Mouse (Mus musculus) gastrocnemius, postnatal 25 days (tissue): ENCODE measurements around the gene Gm8068. TPM values are rescaled to one million over a fixed set of nuclear protein-coding genes. Genes with fewer than 3 reads are reported as not detected.
"Not testable (repeated sequence)": the region's sequence is repeated elsewhere in the genome, so short reads cannot be mapped to it uniquely, and the experiment has no call there.

Experiments
- DNase-seq: peaks from one replicate; pipeline ENCODE4 v3.0.0; 2022
- long read RNA-seq, 2 experiments: library from polyadenylated mRNA; stranded (forward); transcript quantifications; one replicate each; pipeline ENCODE4 v2.0.0; 2021
- total RNA-seq, 2 experiments: library from RNA; stranded (reverse); gene quantifications; 1 replicate in 1 of 2; 2 replicates in 1 of 2; pipeline ENCODE4 v1.2.3; 2021

The Gm8068 gene
- total RNA-seq = not detected
- long read RNA-seq, experiment 1 = 0 reads
- long read RNA-seq, experiment 2 = 0 reads

DNA sequence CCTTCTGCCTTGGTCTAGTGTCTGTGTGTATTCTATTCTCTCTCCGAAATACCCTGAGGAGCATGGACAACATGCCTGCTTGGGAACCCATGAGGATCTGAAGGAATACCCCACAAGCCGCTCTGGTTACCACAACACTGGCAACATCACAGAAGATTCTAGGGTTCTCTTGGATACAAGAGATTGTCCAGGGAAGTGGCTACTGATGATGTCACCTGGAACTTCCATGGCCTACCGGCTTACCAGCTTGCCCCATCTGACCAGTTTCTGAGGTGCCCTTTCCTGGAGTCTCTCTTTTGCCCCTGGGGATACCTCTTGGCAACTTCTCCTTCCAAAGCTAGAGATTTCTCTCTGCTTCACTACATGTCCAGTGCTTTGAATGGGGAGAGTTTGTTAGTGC is at the start of gene Gm8068:
Gm8068 (minus strand) TSS at position 101 of the 400 bp plus-strand sequence.
- DNase-seq = not testable (repeated sequence)

DNA sequence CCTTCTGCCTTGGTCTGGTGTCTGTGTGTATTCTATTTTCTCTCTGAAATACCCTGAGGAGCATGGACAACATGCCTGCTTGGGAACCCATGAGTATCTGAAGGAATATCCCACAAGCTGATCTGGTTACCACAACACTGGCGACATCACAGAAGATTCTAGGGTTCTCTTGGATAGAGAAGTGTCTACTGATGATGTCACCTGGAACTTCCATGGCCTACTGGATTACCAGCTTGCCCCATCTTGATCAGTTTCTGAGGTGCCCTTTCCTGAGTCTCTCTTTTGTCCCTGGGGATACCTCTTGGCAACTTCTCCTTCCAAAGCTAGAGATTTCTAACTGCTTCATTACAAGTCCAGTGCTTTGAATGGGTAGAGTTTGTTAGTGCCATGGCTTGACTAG is 48.8 kb upstream of the Gm8068 start, which contains the start of gene Gm7929:
Gm7929 (minus strand) TSS at position 101 of the 400 bp plus-strand sequence.
- not testable (repeated sequence) for DNase-seq

DNA sequence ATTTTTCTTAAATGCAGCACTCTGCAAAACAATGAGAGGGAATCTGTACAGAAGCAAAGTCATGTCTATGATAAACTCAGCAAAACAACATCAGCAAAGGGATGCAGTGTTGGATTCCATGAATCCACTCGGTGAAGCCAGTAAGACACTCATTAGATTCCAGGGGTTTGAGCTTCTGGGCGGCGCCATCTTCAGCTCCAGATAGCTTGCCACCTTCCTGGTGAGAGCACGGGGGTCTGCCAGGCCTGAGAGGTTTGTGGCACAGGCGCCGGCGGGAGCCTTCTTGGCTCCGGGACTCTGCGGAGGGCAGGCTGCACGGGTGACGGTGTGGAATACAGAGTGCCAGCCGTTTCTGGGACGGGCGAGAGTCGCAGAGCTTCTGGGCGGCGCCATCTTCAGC is 21.8 kb upstream of the Gm8068 start:
- not testable (repeated sequence) for DNase-seq

DNA sequence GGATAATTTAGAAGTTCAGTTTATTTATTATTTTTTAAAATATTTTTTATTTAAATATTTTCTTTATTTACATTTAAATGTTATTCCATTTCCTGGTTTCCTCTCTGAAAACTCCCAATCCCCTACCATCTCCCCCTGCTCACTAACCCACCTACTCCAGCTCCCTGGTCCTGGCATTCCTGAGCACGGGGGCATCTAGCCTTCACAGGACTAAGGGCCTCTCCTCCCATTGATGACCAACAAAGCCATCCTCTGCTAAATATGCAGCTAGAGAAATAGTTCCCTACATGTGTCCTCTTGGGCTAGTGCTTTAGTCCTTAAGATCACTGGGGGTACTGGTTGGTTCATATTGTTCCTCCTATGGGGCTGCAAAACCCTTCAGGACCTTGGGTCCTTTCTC is 15.5 kb upstream of the Gm8068 start:
- not testable (repeated sequence) for DNase-seq

DNA sequence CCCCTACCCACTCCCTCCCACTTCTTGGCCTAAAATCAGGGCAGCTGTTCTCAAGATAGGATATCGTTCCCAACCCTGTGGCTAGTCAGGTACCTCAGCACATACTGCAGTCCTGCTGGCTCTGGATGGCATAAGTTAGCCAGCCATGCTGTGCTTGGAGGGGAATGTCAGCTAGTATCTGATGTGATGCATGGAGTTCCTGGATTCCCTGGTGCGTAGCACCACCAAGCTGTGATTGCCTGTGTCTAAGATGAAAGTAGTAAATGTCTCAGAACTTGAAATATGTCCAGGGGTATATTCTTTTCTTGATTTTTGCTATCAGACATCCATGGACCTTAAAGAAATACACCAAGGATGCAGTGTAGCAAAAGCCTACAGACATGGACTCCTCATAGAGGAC is 53.5 kb downstream of the Gm8068 start:
- not testable (repeated sequence) for DNase-seq

Other genes with a start within 250 kb of the Gm8068 start
- gene Gm7954, start 248.4 kb downstream of the Gm8068 start, total RNA-seq = not detected
- not detected for gene Gm3486, start 212.4 kb downstream of the Gm8068 start, total RNA-seq
- not detected for gene Gm7970, start 146.3 kb downstream of the Gm8068 start, total RNA-seq
- not detected for gene 1700049E17Rik2, start 128.7 kb downstream of the Gm8068 start, total RNA-seq
- gene Gm3072, start 77.3 kb downstream of the Gm8068 start, total RNA-seq = not detected
- gene Gm3676, start 55.4 kb downstream of the Gm8068 start, total RNA-seq = not detected
- gene Gm7929, start 48.7 kb upstream of the Gm8068 start, total RNA-seq = not detected
- not detected for gene Gm47189, start 70.6 kb upstream of the Gm8068 start, total RNA-seq
- gene Gm7980, start 205.4 kb upstream of the Gm8068 start, total RNA-seq = not detected
- not detected for gene 1700049E17Rik1, start 223.1 kb upstream of the Gm8068 start, total RNA-seq
- gene 1700024B05Rik, start 242.1 kb upstream of the Gm8068 start, total RNA-seq = not detected